Mouse (Mus musculus): ENCODE results near the gene Actn2.

Actn2 gene

DNA sequence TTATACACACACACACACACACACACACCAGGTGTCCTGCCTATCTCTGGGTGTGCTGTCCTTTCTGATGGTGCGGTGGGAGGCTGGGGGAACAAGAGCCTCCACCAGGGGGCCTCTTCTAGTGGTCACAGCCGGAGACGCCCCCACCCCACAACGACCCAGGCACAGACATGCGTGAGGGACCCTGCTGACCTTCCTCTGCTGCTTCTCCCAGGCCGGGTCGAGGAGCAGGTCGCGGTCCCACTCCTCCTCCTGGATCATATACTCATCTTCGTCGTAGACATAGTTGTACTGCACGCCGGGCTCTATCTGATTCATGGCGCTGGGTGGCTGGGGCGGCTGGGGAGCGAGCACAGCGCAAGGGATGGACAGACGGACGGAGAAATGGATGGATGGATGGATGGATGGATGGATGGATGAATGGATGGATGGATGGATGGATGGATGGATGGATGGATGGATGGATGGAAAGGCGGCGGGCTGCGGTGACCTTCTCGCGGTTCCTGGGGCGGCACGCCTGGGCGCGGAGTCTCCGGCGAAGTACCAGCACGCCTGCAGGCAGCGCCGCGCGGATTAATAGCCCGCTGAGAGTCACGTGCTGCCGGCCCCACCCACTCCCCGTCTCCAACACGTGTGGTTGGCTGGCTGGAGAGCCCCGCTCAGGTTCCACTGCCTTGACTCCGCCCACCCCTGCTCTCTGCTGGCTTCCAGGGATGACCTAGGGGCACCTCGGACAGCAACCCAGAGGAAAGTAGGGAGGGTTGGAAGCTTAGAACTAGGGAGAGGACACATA lies at the start of gene Actn2:
TSS of gene Actn2 (minus strand) at position 578 of the 793 bp plus-strand sequence.
- peak; percentile 78 for DNase-seq

DNA sequence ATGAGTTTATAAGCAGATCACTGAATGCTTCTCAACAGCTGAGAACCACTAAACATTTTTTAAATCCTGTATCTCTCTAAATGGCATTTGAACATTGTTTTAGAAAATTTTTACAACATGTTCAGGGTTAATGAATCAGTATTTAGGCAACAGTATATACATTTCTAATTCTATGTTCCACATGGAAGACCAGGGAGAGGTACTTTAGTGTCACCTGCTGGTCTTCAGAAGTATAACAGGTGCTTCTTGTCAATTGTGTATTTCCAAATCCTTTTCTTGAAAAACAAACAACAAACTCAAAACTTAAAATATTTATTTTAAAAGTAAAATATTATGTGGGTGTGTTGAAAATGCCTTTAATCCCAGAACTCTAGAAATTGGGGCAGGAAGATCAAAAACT lies 45.7 kb upstream of the Actn2 start:
- DNase-seq, result no peak

DNA sequence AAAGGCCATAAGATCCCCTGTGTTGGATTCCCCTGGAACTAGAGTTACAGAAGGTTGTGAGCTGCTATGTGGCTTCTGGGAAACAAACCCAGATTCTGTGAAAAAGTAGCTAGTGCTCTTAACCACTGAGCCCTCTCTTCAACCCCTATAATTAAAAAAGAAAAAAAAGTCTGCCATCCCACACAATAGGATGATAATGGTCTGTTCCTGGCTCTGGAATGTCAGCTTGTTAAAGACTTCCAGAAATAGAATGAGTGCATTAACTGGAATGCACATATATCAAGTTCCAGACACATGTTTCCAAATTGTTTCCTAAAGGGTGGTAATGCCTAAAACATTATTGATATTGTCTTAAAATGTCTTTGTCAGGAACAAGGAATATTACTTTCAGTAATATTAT lies 44.2 kb upstream of the Actn2 start:
- DNase-seq, result no peak

DNA sequence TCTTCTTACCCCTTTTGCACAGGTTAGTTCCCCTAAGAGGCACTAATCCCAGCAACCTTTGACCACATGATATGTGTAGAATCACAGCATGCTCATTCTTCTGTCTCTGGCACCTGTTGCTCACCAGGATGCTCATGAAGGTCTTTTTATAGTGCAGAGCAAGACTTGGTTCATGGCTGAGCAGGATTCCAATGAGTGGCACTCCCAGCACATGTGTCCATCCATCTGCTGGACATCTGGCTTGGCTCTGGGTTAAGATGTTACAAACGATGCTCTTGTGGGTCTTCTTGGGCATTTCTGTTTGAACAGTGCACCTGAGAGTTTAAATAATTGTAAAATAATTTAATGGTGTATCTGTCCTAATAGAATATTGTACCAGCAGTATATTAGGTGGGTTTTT lies 36.2 kb upstream of the Actn2 start:
- DNase-seq, result no peak

DNA sequence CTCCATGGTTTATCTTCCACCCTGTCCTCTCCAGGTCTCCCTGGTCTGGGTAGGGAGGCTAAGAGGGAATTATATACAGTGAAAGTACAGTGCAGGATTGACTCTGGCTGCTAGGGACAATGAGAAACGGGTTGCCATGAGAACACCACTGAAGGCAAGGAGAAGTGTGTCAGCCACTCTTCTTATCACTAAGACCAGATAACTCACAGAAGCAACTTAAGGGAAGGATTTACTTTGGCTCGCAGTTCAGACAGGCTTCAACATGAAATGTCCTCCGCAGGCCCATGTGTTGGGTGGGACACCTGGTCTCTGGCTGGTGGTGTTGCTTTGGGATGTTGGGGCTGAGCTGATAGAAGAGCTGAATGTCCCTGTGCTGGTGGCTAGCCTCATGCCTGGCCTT lies 32.2 kb upstream of the Actn2 start:
- DNase-seq, result no peak

DNA sequence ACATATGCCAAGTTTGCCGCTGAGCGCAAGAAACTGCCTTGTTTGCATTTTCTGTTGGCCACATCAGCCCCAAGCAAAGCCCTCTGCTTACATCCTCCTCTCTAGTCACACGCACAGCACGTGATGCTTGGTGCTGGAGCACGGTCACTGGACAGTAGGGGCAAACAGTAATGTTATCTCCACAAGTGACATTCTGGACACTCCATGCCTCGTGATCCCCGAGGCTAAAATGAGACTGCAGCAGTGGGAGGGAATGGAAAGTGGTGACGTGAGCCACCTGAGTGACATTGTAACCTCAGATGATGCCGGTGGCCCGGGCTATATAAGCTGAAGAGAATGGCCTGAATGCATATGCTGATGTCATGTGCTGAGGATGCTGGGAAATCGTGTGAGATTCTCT lies 29.4 kb upstream of the Actn2 start:
- no peak for DNase-seq

DNA sequence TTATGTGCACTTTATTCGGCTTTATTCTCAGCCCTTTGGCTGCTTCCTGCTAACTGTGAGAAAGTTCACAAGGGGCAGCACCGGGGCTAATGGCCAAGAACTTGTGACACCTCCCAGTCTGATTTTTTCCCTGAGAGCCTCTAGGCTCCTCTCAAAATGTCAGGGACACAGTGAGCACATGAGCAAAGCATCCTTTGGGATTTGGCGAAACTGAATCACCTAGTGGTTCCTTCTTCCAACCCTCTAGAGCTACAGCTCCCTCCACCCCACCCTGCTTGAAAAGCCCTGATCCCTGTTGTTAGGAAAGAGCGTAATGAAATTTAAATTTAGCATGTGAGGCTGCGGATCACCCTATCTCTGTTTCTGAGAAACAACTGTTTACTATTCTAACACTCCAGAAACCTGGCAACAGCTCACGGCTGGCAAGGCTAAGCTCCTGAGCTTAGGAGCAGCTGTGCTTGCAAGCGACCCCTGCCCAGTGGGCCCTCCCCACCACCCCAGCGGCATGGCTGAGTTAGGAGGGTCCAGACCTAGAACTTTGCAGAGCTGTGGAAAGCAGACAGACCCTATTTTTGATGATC lies 28.6 kb upstream of the Actn2 start:
- DNase-seq, result peak; percentile 13

DNA sequence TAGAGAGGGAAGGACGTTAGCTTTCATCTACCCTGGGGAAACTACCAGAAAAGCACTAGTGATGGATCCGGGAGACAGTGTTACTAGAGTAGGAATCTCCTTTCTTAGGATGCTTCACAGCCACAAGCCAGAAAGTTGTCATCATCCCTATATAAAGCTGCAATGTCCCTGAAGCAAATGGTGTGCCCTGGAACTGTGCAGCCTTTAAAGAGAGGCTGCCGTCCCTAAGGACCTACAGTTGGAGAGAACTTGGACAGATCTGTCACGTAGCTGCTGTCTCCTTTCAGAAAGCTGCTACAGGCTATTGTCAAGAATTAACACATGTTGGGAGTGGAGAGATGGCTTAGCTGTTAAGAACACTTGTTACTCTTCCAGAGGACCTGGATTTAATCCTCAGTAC lies 20.9 kb upstream of the Actn2 start:
- DNase-seq, result no peak

DNA sequence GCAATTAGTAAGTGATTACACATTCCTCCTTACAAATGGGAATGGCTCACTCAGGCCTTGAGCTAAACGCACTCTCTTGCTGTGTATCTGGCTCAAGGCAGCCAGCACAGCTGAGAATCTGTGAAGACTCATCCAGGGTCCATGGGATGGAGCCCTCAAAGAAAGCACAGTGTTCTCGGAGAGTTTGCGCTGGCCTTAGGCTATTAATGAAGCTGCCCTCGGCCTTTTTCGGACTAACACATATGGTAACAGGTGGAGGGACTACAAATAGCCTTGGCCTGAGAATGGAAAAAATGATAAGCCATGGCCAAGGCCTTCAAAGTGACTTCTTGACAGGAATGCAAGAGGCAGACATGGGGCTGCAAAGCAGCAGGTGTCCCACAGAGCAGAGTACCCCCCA lies 17.0 kb upstream of the Actn2 start:
- DNase-seq, result no peak

DNA sequence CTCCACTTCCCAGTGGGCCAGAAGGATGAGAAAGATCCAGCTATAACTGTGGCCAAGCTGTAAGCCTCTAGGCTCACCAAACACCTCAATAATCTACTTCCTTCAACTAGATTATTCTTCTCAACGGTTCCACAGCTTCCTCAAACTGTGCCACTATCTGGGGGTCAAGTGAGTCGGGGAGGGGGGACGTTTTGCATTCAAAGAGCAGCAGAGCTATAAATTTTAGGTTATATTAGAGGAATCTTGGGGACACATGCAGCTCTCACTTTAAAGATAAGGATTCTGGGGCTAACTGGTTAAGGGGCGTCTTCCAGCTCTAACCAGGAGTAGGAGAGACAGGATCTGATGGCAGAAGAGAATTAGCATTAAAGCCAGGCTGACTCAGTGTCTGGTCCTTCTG lies 15.6 kb upstream of the Actn2 start:
- DNase-seq, result no peak

DNA sequence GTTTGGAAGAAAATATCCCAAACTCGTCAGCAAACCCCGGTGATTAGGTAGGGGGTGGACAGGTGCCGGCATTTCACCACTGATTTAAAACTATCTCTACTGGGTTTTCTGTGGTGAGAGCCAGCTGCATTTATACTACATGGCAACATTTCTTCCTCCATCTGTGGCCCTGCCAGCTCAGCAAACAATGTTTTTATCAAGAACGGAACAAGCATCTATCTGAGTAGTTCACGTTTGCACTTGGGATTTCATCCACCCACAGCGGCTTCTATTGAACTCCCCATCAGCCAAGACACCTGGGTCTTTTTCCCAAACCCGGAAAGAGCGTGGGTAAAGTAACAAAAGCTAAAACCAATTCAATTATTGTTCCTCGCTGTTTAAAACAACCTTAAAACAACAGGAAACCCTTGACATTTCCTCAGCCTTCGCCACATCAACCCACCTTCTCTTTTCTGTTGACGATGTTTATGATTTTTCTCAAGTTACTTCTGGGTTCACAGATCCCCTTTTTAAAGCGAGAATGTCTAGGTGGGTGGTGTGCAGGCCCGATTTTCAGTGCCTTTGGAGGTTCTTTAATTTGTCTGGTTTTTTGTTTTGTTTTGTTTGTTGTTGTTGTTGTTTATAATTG lies 8.8 kb upstream of the Actn2 start:
- no peak for DNase-seq

DNA sequence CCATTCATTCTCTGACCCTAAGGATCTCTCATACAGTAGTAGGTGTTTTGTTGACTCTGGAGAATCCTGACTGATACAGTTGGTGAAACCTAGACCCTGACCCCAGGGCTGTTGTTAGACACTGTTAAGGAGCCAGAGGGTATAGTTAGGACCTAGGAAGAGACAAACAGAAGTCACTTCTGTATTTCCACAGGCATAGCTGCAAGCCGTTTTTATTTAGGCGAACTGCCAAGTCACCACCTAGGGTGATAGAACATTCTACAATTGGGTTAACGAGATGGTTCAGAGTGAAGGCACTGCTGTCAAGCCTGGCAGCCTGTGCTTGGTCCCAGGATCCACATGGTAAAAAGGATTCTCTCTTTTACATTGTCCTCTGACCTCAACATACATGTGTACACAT lies 6.3 kb upstream of the Actn2 start:
- no peak for DNase-seq

DNA sequence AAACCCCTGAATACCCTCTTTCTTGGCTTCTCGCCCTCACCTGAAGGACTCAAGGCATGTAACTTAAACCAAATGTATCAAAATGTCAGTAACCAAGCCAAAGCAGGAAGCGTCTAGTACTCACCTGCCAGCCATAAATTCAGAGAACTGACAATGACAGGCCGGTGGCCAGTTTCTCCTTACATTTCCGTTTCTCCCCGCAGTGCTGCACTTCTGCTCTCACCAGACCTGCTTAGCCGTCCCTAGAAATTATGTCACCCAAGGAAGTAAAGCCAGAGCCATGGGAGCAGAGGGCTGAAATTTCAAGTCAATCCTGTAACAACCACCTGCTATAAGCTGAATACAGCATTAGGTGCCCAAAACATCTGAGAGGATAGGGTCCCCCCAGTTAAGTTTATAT lies 887 bp upstream of the Actn2 start:
- DNase-seq, result no peak

DNA sequence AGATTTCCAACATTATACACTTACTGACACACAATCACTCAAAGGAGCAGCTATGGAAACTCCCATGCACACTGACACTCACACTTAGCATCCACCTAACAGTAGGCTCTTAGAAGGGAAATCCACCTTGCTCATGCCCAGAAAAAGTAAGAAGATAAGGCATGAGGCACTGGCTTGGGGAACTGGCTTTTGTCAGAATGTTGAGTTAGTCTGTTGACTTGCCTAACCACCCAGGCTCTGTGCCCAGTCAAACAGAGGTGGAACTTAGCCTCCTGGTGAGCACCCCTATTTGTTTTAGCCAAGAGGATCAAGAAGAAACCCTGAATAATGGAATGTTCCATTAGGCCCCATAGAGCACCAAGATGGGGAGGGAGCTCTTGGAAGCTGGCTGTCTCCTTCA lies 1.1 kb downstream of the Actn2 start:
- no peak for DNase-seq

DNA sequence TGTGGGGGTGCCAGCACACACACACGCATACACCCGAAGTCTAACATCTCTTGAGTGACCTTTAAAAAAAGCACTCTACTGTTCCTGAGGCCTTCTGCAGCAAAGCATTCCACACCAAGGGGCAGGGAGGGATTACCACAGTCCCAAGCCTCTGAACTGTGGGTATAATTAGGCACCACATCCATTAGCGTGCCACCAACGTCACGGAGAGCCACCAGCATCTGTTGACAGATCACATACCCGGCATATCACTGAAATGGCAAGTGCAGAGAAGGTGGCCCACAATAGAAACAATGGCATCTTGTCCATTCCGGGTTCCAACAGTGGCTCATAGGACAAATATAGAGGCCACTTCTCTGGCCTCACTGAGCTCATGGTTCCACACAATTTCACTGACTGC lies 2.8 kb downstream of the Actn2 start:
- DNase-seq, result no peak

DNA sequence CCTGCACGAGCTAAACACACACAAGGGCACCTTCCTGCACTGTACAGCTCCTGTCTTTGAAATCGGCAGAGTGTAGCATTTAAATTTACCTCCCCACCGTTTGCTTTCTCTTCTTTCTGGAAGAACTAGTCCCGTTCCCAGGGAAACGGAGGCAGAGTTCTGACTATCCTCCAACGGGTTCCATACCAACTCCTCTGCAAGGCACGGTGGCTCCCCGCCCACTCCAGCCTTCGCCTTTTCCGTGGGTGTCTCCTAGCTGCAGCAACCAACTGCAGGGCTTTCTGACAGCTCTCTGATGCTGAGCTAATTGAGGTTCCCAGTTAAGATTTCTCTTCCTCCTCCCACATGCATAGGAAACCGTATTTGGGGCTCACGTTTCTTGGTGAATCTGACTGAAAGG lies 6.5 kb downstream of the Actn2 start:
- DNase-seq, result peak; percentile 60

DNA sequence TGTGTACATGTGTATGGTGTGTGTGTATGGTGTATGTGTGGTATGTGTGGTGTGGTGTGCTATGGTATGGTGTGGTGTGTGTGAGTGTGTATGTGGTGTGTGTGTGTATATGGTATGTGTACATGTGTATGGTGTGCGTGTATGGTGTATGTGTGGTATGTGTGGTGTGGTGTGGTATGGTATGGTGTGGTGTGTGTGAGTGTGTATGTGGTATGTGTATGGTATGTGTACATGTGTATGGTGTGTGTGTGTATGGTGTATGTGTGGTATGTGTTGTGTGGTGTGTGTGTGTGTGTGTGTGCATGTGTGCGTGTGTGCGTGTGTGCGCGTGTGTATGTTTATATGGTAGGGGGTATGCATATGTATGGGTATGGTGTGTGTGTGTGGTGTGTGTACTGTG lies 9.0 kb downstream of the Actn2 start:
- DNase-seq, result no peak

DNA sequence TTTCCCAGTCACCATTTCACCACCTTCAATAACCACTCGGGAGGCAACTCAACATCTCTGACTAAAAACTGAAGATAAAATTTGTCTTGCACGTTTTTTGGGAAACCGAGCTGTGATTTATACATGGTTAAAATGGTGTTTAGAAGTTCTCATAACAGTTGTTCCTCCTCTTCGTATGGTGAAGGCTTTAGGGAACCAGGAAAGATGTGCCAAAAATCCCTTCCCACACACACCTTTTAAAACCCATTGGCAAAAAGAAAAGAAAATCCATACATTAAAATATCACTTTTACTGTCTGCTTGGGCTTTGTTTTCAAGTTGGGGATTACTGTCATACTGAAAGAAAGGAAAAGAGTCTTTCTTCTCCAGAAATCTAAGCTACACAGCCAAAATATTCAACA lies 12.2 kb downstream of the Actn2 start:
- DNase-seq, result no peak

DNA sequence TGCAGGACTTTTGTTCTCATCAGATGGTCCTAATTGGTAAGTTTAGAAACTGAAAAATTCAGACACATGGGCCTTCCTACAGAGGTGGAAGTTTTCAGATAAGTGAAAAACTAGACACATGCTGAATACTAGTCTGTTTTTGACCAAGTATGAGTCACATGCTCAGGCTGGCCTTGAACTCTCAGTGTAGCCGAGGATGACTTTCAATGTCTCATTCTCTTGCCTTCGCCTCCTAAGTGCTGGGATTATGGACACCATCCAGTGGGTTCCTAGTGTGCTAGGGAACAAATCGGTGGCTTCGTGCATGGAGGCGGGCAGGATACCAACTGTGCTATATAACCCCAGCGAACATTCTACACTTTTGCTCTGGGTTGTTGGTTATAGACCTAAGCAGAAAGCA lies 13.0 kb downstream of the Actn2 start:
- no peak for DNase-seq

DNA sequence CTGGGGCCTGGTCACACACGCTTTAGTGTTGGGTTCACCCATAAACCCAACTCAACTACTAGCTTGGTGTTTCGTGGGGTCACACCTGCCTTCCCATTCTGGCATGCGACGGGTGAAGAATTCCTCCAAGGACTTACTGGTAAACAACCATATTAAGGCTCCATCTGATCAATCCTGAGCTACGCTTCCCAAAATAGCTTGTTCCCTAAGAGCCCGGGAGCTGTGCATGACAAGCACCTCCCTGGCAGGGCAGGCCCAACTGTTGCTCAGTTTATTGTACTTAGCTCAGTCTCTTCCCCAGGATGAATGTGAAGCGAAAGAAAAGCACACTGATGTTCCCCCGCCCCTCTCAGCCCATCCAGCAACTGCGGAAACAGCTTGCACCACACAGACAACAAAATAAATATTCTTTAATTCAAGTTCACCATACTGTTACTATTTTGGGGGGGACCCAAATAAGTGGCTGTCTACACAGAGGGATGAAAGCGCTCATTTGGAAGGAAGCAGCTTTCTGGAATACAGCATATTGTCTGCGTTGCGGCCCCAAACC lies 17.4 kb downstream of the Actn2 start:
- DNase-seq, result no peak

DNA sequence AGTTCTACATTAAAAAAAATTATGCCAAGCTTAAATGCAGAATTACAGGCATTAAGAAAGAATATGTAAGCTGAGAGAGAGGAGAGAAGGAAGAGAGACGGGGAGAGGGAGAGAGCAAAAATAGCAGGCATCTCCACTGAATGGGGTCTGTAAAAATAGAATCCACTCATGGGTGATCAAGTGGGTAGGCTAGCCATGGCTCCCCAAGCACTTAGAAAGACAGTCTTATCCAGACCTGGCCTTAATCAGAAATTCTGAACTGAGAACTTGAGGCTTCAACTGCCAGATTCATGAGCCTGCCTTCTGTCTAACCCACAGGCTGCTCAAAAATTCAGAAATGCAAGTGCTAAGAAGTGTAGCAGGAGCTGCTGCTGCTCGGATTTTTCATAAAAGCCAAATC lies 20.4 kb downstream of the Actn2 start:
- no peak for DNase-seq

DNA sequence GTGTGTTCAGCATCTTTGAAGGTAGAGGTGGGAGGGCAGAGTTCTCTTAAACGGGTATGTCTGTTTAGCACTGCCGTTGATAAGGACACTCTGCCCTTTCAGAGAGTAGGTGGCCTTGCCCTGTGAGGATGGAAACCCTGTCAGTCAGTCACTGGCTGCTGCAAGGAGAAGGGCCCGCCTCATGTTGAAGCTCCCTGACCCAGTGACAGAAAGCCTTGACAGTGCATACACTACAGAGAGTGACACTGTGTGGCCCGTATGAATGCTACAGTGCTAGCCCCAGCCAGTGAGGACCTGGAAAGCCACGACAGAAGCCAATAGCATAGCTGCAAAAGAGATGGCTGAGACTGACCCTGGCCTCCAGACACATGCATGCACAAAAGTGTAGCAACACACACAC lies 22.5 kb downstream of the Actn2 start:
- no peak for DNase-seq

DNA sequence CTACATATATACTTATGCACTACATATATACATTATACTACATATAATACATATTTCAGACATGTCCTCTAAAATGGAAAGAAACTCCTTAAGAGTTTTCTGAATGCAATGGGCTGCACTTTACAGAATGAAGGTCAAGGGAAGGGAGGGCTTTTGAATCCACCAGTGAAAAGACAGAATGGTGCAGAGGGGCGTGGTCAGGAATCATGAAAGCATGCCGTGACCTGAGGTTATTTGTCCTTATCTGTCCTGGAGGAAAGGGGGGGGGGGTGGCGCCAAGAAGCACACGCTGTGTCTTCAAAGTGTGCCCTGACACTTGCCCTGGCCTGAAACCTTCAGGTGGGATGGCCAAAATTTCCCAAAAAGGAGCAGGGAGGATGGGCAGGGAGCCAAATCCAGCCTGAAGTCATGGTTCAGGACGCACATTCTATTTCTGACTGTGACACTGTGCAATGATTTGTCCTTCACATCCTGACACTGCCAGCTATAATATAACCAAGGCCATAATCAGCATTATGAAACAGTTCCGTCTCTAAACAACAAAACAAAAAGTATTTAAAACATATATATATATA lies 23.3 kb downstream of the Actn2 start:
- no peak for DNase-seq

DNA sequence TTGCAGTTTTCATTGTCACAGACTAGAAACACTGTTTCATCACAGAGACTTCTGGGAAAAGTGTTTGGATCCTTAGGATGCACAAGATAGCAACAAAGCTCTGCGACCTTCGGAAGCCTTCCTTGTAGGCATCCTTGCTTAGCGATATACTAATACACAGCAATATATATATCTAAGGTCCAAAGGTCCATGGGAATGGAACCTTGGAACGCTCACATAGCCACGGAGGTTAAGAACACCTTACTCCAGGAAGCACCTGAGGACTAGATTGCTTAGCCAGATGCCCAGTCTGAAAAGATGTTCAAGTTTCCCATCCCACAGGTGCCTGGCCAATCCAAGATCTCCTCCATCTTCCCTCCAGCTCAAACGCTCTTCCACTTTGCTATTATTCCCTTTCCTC lies 26.4 kb downstream of the Actn2 start:
- DNase-seq, result no peak
